In genomic region chr14:75237096-75237495, GRCm38 (mm10) we compare ENCODE assay signal across 20 mouse cellular contexts. TPM values are rescaled to one million over a fixed set of nuclear protein-coding genes. Genes with fewer than 3 reads are reported as not detected.
"Had no signal": no experiment of that assay in that cellular context is flagged by ENCODE, and none has a peak within 500 bp of the region (broad histone marks: within the 10 kb centered on the region; RNA-seq: fewer than 3 reads in every experiment).

No protein-coding gene starts in this region.

- H3K4me3 ChIP-seq: left cerebral cortex, adult 2 months; limb, embryonic 15.5 days; midbrain, embryonic 10.5 days; myocyte had no signal

- H3K36me3 ChIP-seq: limb, embryonic 15.5 days; midbrain, embryonic 10.5 days had no signal

- H3K9me3 ChIP-seq: limb, embryonic 15.5 days; midbrain, embryonic 10.5 days had no signal

- H3K27me3 ChIP-seq: limb, embryonic 15.5 days had no signal

- H3K4me2 ChIP-seq: limb, embryonic 15.5 days had no signal

- H3K9ac ChIP-seq: limb, embryonic 15.5 days; liver, embryonic 14.5 days had no signal

- H3K27ac ChIP-seq: kidney, postnatal 0 days; left cerebral cortex, adult 2 months; limb, embryonic 15.5 days; liver, embryonic 14.5 days had no signal

- DNase-seq: kidney, adult 8-10 months; kidney, postnatal 4 days; lung, adult 18-20 months; lung, postnatal 36 days; midbrain, embryonic 14.5 days; retina, postnatal 1 day; right cerebral cortex, postnatal 4 days; spleen, adult 18-20 months; thymus, adult 18-20 months; thymus, postnatal 14 days had no signal

- H3K4me1 ChIP-seq: limb, embryonic 15.5 days had no signal

RNA-seq across cellular contexts. Expression of gene Cpb2, which starts 5.0 kb away (rescaled TPM):
- total RNA-seq: layer of hippocampus, postnatal 25 days; left cerebral cortex, adult 2 months; left cerebral cortex, postnatal 14 days; megakaryocyte, adult 5-6 weeks had no signal
- polyA plus RNA-seq: limb, embryonic 11.5 days; midbrain, embryonic 10.5 days; midbrain, embryonic 14.5 days; myocyte had no signal
